Mouse (Mus musculus) mouse embryonic stem cell (cell line): ENCODE results near the gene Slc11a1.

Experiments used
- in situ Hi-C, 2 experiments: fragments of 300-500 bp; cut with MboI; formaldehyde crosslinking; loops; 1 replicate in 1 of 2; 3 replicates in 1 of 2; pipeline ENCODE4 v1.14.3; 2019 to 2020; ENCODE audit warnings: low sequenced_read_pairs in 2 of 2, low pct_unique_long_range_greater_than_20kb in 1 of 2, mixed read lengths in 1 of 2; ENCODE audit not compliant: unreplicated experiment in 1 of 2

Slc11a1 gene

GRCm38 (mm10) chr1:74351185-74351769 lies 23.7 kb upstream of the Slc11a1 start:
- in situ Hi-C loops, result no loop called here

GRCm38 (mm10) chr1:74352532-74353096 lies 22.4 kb upstream of the Slc11a1 start:
- in situ Hi-C loops, result no loop called here

GRCm38 (mm10) chr1:74353453-74354229 lies 21.4 kb upstream of the Slc11a1 start:
- in situ Hi-C loops, result no loop called here

- in situ Hi-C loops, result no loop called here
Observed at GRCm38 (mm10) chr1:74357531-74357930, 17.5 kb upstream of the Slc11a1 start.

- in situ Hi-C loops, result no loop called here
Observed at GRCm38 (mm10) chr1:74359952-74360517, 15.0 kb upstream of the Slc11a1 start.

- in situ Hi-C loops, result no loop called here
Observed at GRCm38 (mm10) chr1:74361812-74362211, 13.2 kb upstream of the Slc11a1 start, which contains the start of gene Catip. TSS of gene Catip (plus strand) at chr1:74362108.

- in situ Hi-C loops, result no loop called here
Observed at GRCm38 (mm10) chr1:74362325-74363229, 12.4 kb upstream of the Slc11a1 start.

- in situ Hi-C loops, result no loop called here
Observed at GRCm38 (mm10) chr1:74363437-74363836, 11.6 kb upstream of the Slc11a1 start.

- in situ Hi-C loops, result no loop called here
Observed at GRCm38 (mm10) chr1:74364270-74364669, 10.7 kb upstream of the Slc11a1 start.

GRCm38 (mm10) chr1:74367886-74368645 lies 6.9 kb upstream of the Slc11a1 start:
- in situ Hi-C loops, result no loop called here

- in situ Hi-C loops, result no loop called here
Observed at GRCm38 (mm10) chr1:74370040-74370439, 5.0 kb upstream of the Slc11a1 start.

GRCm38 (mm10) chr1:74373372-74373771 lies 1.6 kb upstream of the Slc11a1 start:
- in situ Hi-C loops, result no loop called here

GRCm38 (mm10) chr1:74375561-74375960 lies 566 bp downstream of the Slc11a1 start:
- in situ Hi-C loops, result no loop called here

GRCm38 (mm10) chr1:74376396-74376795 lies 1.4 kb downstream of the Slc11a1 start:
- in situ Hi-C loops, result no loop called here

GRCm38 (mm10) chr1:74379058-74379504 lies 4.1 kb downstream of the Slc11a1 start:
- in situ Hi-C loops, result no loop called here

GRCm38 (mm10) chr1:74380484-74380883 lies 5.5 kb downstream of the Slc11a1 start:
- in situ Hi-C loops, result loop anchor here in 1 of 2 experiments (10.0 kb wide), 1 partner anchor 176 kb away; no protein-coding TSS in a partner anchor

- in situ Hi-C loops, result loop anchor here in 1 of 2 experiments (10.0 kb wide), 1 partner anchor 177 kb away; no protein-coding TSS in a partner anchor
Observed at GRCm38 (mm10) chr1:74381588-74382021, 6.6 kb downstream of the Slc11a1 start.
